Mouse (Mus musculus): ENCODE results near the gene Rnf4. TPM values are rescaled to one million over a fixed set of nuclear protein-coding genes. Genes with fewer than 3 reads are reported as not detected.

Gene Rnf4
- 181 and 193 TPM in 2 replicates for polyA plus RNA-seq (2016; fragmentation: Nextera tagmentation; extraction: Ambion mirVana)

DNA sequence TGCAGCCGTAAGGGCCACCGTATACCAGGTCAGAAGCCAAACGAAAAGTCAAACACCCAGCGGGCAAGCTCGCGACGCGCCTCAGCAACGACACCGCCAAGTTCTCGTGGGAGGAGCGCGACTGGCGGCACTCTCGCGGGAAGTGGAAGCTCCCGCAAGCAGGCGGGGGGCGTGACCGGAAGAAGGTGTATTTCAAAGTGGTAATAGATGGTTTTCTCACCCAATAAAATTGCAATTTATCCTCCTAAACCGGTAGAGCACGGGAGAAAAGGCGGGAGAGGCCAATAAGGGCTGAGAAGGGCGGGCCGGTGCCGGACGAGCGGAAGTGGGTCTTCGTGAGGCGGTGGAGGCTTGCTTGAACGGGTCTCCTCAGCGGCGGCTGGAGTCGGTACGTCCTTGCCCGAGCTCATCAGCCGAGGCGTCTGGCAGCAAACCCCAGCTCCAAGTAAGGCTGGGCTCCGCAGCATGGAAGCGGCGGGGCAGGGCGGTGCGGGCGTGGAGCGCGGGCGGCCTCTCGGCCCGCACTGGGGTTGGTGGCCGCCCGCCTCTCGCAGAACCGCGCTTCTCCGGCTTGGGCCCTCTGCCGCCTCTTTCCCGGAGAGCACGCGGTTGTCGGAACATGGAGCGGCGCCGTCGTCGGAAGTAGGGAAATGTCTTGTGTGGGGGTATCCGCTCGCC, at the start of gene Rnf4:
Rnf4 (plus strand) TSS at position 193 of the 678 bp plus-strand sequence.
- Histone ChIP-seq H3K27ac (peak within 1 kb of the TSS; percentile 98), H3K9me3 (no peaks in the 10 kb centered on the region), H3K36me3 (peaks cover 21% of the 10 kb centered on the region), H3K4me3 (peak within 1 kb of the TSS; percentile 98), H3K4me1 (replicated peaks) (peaks cover 22% of the 10 kb centered on the region), H3K27me3 (ENCODE audit: insufficient read depth, poor library complexity, severe bottlenecking) (no peaks in the 10 kb centered on the region)
- WGBS: under 1% methylated on average over 67 of the region's 67 CpGs
- peak; percentile 97 for DNase-seq (ENCODE audit: low spot score)

DNA sequence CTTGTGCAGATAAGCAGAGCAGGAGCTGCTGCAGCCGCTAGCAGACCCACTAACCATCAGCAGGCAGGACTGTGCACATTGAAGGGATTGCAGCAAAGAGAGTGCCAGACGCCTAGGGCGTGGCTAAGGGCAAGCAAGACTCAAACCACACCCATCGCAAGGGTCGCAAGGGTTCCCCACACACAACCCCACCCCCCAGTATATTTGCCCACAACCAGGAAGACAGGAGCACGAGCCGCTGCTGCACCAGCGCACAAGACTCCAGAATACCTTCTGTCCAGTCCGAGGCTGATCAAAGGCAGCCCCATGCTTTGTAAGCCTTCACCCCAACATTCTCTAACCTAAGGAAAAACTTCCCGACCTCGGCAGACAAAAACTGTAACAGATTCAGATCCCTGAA, 49.6 kb upstream of the Rnf4 start:
- H3K9me3 ChIP-seq: no peaks in the 10 kb centered on the region
- H3K27me3 ChIP-seq (ENCODE audit: insufficient read depth, poor library complexity, severe bottlenecking): peaks cover 91% of the 10 kb centered on the region
- no peak overlapping the region for H3K27ac ChIP-seq
- no peak for DNase-seq (ENCODE audit: low spot score)
- H3K36me3 ChIP-seq: no peaks in the 10 kb centered on the region
- peak overlapping the region; percentile 75 for H3K4me3 ChIP-seq
- H3K4me1 ChIP-seq (replicated peaks): peaks cover 43% of the 10 kb centered on the region
- under 1% methylated on average over 11 of the region's 11 CpGs for WGBS

DNA sequence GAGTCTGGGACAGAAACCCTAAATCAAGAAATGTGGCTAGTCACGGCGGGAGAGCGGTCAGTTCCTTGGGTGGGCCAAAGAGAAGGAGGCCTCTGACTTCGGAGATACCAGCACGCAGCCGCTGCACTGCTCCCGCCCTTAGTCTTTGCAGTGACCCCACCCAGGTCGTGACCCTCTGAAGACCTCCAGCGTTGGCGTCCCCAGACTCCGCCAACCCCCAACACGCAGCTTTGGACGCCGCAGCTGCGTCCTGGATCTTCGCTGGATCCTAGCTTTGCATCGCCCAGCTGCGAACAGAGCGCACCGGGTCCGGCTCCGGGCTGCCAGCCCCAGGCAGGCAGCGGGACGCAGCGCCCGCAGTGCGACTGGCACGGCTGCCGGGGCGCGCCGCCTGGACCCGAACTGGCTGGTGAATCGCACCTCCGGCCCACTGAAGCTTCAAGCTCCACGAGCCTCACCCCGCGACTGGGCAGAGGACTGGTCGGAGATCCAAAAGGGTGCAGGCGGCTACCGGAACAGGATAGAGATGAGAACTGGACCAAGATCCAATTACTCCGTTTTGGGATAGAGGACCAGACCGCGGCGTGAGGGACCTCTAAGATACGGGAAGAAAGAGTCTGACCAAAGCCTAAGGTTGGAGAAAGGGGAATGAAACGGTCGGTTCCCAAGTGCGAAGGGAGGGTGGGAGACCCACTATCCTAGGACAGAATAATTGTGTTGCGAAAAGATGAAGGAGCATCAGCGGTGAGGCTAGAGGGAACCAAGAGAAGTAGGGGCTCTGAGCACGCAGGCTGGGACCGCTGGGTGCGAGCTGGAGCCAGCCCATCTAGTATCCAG, 48.9 kb upstream of the Rnf4 start:
- Histone ChIP-seq H3K4me3 (peak overlapping the region; percentile 75), H3K36me3 (no peaks in the 10 kb centered on the region), H3K27ac (no peak overlapping the region), H3K27me3 (ENCODE audit: insufficient read depth, poor library complexity, severe bottlenecking) (peaks cover 90% of the 10 kb centered on the region), H3K9me3 (no peaks in the 10 kb centered on the region), H3K4me1 (replicated peaks) (peaks cover 42% of the 10 kb centered on the region)
- WGBS: under 1% methylated on average over 54 of the region's 54 CpGs
- peak; percentile 53 for DNase-seq (ENCODE audit: low spot score)

DNA sequence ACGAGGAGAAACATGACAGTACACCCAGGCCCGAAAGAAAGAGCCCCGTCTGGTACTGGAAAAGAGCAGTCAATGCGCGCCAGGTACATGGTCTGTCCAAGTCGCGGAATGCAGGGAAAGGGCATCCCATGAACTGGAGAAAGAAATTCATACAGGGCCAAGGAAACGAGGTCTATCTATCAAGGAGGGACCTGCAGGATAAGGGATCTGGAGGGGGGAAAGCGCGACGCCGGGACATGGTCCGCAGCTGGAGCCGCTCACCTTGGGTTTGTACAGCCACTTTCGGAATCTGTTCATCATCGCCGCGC, 48.3 kb upstream of the Rnf4 start:
- Histone ChIP-seq H3K27me3 (ENCODE audit: insufficient read depth, poor library complexity, severe bottlenecking) (peaks cover 88% of the 10 kb centered on the region), H3K4me1 (replicated peaks) (peaks cover 37% of the 10 kb centered on the region), H3K36me3 (no peaks in the 10 kb centered on the region), H3K4me3 (peak overlapping the region; percentile 75), H3K9me3 (no peaks in the 10 kb centered on the region), H3K27ac (peak overlapping the region; percentile 72)
- no peak for DNase-seq (ENCODE audit: low spot score)
- 1% methylated on average over 18 of the region's 18 CpGs for WGBS

DNA sequence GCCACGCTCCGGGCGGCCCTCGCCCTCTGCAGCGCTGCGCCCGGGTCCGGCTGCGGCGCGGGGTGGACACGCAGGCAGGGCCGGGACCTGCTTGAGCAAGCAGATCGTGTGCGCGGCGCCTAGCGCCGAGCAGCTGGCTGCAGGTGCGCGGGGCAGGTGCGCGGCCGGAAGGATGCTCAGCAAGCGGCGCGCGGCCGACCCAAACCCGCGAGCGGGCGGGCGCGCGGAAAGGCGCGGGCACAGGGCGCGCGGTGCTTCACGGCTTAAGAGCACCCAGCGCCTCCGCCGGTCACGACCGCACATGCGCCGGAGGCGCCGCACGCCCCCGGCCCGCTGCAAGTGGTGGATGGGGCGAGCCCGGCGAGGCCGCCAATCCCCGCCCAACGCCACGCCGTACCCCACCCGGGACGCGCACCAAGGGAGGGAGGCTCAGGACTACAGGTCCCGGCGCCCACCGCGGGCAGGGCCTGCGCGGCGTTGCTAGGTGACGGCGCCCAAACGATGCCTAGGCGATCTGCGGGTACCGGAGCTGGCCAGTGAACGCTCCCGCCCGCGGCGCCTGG, 47.9 kb upstream of the Rnf4 start, which contains the start of the genes Zfyve28 and Cfap99:
Zfyve28 (minus strand) TSS at position 296 of the 563 bp plus-strand sequence.
Cfap99 (plus strand) TSS at position 447 of the 563 bp plus-strand sequence.
- Histone ChIP-seq H3K4me1 (replicated peaks) (peaks cover 33% of the 10 kb centered on the region), H3K4me3 (peak within 1 kb of the TSS; percentile 75), H3K27ac (peak within 1 kb of the TSS; percentile 72), H3K36me3 (no peaks in the 10 kb centered on the region), H3K27me3 (ENCODE audit: insufficient read depth, poor library complexity, severe bottlenecking) (peaks cover 85% of the 10 kb centered on the region), H3K9me3 (no peaks in the 10 kb centered on the region)
- WGBS: 2% methylated on average over 83 of the region's 83 CpGs
- DNase-seq (ENCODE audit: low spot score): peak; percentile 89

DNA sequence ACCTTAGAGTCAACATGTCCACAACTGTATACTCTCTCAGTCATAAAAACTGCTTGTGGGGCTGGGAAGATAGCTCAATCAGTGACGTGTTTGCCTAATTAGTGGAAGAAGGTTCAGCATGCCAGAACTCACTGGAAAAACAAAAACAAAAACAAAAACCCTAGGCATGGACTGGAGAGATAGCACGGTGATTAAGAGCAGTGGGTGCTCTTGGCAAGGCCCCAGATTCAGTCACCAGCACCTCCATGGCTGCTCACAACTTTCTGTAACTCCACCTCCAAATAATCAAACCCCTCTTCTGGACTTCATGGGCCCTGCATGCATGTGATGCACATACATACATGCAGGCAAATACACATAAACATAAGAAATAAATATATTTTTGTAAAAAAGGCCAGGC, 46.8 kb upstream of the Rnf4 start:
- Histone ChIP-seq H3K27me3 (ENCODE audit: insufficient read depth, poor library complexity, severe bottlenecking) (peaks cover 77% of the 10 kb centered on the region), H3K36me3 (no peaks in the 10 kb centered on the region), H3K4me1 (replicated peaks) (peaks cover 32% of the 10 kb centered on the region), H3K9me3 (no peaks in the 10 kb centered on the region), H3K27ac (no peak overlapping the region), H3K4me3 (no peak overlapping the region)
- DNase-seq (ENCODE audit: low spot score): no peak
- 52% methylated on average over 2 of the region's 2 CpGs for WGBS

DNA sequence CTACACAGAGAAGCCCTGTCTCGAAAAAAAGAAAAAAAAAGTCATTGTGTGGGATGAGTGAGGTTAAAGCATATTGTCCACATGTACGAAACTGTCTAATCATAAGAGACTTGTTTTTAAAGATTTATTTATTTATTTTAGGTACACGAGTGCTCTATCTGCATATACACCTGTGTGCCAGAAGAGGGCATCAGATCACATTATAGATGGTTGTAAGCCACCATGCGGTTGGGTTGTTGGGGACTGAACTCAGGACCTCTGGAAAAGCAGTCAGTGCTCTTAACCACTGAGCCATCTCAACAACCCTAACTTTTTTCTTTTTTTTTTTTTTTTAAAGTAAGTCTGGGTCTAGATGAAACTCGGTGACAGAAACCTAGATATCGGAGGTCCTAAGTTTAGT, 42.7 kb upstream of the Rnf4 start:
- H3K36me3 ChIP-seq: no peaks in the 10 kb centered on the region
- H3K4me3 ChIP-seq: no peak overlapping the region
- H3K27me3 ChIP-seq (ENCODE audit: insufficient read depth, poor library complexity, severe bottlenecking): peaks cover 36% of the 10 kb centered on the region
- no peak for DNase-seq (ENCODE audit: low spot score)
- WGBS: 77% methylated on average over 6 of the region's 6 CpGs
- H3K4me1 ChIP-seq (replicated peaks): peaks cover 16% of the 10 kb centered on the region
- H3K27ac ChIP-seq: no peak overlapping the region
- H3K9me3 ChIP-seq: no peaks in the 10 kb centered on the region

DNA sequence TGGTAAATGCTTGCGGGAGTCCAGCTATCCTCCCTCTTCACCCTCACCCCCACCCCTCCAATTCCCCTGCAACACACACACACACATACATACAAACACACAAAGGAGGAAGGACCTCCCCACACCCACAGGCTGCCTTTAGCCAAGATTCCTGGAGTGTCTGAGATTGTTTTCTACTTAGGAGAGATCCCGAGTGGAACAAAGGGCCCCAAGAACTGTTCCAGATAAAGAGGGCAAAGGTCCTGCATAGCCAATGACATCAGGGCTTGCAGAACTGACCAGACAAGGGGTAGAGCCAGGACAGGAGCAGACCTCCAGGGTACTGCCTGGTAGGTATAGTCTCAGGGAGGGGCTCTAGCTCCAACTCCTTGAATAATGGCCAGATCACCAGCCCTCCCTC, 41.4 kb upstream of the Rnf4 start:
- no peak overlapping the region for H3K27ac ChIP-seq
- peaks cover 23% of the 10 kb centered on the region for H3K27me3 ChIP-seq (ENCODE audit: insufficient read depth, poor library complexity, severe bottlenecking)
- 43% methylated on average over 2 of the region's 2 CpGs for WGBS
- no peak overlapping the region for H3K4me3 ChIP-seq
- peaks cover 8% of the 10 kb centered on the region for H3K4me1 ChIP-seq (replicated peaks)
- H3K9me3 ChIP-seq: no peaks in the 10 kb centered on the region
- DNase-seq (ENCODE audit: low spot score): no peak
- no peaks in the 10 kb centered on the region for H3K36me3 ChIP-seq

DNA sequence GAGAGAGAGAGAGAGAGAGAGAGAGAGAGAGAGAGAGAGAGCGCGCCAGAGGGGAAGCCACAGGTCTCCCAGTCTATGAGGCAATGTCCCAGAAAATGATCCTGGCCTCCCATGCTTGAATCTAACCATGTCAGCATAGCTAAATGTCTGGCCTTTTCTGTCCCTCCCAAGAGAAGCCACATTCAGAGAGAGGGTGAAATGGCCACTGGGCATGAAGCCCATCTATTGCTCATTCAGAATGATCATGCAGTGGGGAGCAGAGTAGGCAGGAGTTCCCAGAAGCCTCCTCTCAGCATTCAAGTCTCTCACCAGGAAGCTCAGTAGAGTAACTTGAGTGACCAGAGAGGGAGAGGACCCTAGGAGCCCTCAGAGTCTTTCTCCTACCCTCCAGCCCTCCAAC, 40.9 kb upstream of the Rnf4 start:
- no peak overlapping the region for H3K27ac ChIP-seq
- no peak for DNase-seq (ENCODE audit: low spot score)
- WGBS: 92% methylated on average over 2 of the region's 2 CpGs
- H3K36me3 ChIP-seq: no peaks in the 10 kb centered on the region
- peaks cover 8% of the 10 kb centered on the region for H3K4me1 ChIP-seq (replicated peaks)
- no peaks in the 10 kb centered on the region for H3K9me3 ChIP-seq
- H3K27me3 ChIP-seq (ENCODE audit: insufficient read depth, poor library complexity, severe bottlenecking): peaks cover 18% of the 10 kb centered on the region
- no peak overlapping the region for H3K4me3 ChIP-seq

DNA sequence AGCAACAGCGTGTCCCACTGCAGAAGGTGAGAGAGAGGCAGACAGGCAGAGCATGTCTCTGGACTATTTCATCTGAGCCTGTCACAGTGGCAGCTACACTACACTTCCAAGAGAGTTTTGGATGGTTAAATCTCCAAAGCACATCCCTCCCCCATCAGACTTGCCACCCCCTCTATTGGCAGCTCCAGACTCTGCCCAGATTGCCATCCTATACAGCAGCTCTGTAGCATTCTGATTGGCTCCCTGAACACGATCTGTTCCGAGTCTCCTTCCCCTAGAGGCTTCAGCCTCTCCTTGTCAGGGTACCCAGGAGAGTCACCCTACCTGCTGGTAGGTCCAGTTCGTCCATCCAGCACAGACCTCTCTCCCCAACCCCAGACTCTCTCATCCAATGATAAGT, 38.0 kb upstream of the Rnf4 start:
- DNase-seq (ENCODE audit: low spot score): no peak
- 54% methylated on average over 4 of the region's 4 CpGs for WGBS

DNA sequence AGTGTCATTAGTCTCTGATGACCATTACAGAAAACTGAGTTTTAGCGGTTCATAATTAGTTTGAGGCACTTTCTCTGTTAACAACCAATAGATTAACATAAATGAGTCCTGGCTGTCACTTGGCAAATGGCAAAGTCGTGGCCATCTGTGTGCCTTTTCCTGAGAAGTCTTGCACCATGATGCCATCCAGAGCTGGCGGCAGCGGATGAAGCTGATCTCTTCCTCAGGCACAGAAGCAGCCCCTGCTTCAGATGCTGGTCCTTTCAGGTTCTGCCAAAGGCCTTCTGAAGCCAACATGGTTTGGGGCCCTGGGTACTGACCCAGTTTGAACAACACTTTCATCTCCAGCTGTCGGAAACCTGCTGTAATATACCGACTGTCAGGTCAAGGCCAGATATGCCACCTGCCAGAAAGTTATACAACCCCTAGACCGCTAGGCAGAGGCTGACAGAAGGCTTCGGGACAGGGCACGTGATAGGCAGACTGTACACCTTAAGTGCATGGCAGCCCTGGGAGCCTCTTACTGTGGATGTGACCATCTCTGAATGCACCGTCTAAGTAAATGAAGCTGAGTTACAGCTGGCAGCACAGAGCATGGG, 37.1 kb upstream of the Rnf4 start:
- 87% methylated on average over 10 of the region's 10 CpGs for WGBS
- no peaks in the 10 kb centered on the region for H3K9me3 ChIP-seq
- H3K27me3 ChIP-seq (ENCODE audit: insufficient read depth, poor library complexity, severe bottlenecking): no peaks in the 10 kb centered on the region
- no peak overlapping the region for H3K27ac ChIP-seq
- no peak overlapping the region for H3K4me3 ChIP-seq
- no peak for DNase-seq (ENCODE audit: low spot score)
- no peaks in the 10 kb centered on the region for H3K36me3 ChIP-seq
- H3K4me1 ChIP-seq (replicated peaks): peaks cover 8% of the 10 kb centered on the region

More for the DNA sequence above, 38.0 kb upstream of the Rnf4 start:
- Histone ChIP-seq H3K27ac (no peak overlapping the region), H3K36me3 (no peaks in the 10 kb centered on the region), H3K4me3 (no peak overlapping the region), H3K4me1 (replicated peaks) (peaks cover 8% of the 10 kb centered on the region), H3K9me3 (no peaks in the 10 kb centered on the region), H3K27me3 (ENCODE audit: insufficient read depth, poor library complexity, severe bottlenecking) (no peaks in the 10 kb centered on the region)

DNA sequence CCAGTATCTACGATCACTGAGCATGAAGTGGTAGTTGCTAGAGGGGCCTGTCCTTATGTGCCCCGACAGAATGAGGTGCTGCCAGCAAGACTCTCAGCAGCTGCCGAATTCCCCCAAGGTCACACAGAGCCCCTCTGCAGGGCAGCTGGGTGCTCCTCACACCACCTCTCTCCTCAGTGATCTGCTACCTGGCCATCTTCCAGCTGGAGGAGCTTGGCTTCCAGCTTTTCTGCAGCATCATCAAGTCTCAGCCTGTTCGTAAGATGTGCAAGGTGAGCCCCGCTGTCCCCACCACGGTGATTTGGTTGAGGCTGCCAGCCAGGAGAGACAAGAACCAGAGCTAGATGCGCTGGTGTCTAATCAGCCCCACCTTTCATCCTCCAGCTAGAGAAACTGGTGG, 33.7 kb upstream of the Rnf4 start:
- WGBS: 87% methylated on average over 7 of the region's 7 CpGs
- Histone ChIP-seq H3K27me3 (ENCODE audit: insufficient read depth, poor library complexity, severe bottlenecking) (no peaks in the 10 kb centered on the region), H3K4me1 (replicated peaks) (no peaks in the 10 kb centered on the region), H3K9me3 (no peaks in the 10 kb centered on the region), H3K36me3 (no peaks in the 10 kb centered on the region), H3K27ac (no peak overlapping the region), H3K4me3 (no peak overlapping the region)
- DNase-seq (ENCODE audit: low spot score): no peak

DNA sequence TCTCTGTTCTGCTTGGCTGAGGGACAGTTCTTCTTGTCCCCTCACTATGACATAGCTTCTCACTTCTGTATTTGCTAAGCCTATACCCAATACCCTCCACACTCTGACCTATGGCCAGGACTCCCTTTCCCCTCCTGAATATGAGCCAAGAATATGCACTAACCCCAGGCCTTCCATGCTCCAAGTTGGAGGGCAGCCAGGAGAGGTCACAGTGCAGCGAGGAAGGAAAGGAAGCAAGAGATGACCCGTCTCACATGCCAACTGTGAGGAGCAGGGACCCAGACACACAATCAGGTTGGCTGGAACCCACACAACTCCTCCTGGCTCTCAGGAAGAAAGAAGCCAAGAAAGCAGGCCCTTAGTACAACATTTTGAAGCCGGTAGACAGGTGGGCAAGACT, 27.1 kb upstream of the Rnf4 start:
- H3K27me3 ChIP-seq (ENCODE audit: insufficient read depth, poor library complexity, severe bottlenecking): no peaks in the 10 kb centered on the region
- WGBS: 81% methylated on average over 3 of the region's 3 CpGs

More for the DNA sequence above, 27.1 kb upstream of the Rnf4 start:
- no peak overlapping the region for H3K4me3 ChIP-seq
- DNase-seq (ENCODE audit: low spot score): no peak
- H3K9me3 ChIP-seq: no peaks in the 10 kb centered on the region
- H3K4me1 ChIP-seq (replicated peaks): no peaks in the 10 kb centered on the region
- H3K27ac ChIP-seq: no peak overlapping the region
- H3K36me3 ChIP-seq: no peaks in the 10 kb centered on the region

Measured in hindbrain, embryonic 10.5 days (tissue).